Mouse (Mus musculus): ENCODE results near the gene AI481877.

DNA sequence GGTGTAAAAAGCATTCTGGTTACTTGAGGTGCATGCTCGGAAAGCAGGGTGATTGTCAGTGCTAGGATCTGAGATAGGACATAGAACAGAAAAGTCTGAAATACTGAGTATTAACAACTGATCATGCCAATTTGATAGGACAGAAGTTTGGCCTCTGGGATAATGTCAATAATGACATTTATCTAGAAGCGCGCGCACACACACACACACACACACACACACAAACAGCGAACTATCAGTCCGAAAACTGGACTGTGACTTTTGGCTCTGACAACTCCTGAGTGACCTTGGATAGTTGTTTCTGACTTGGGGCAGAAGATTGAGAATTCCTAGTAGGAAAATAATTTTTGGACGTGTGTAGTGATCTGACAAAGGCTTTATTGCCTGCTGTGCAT is 135.0 kb downstream of the AI481877 start:
- TF ChIP-seq CTCF (IDR thresholded peaks at IDR 0.05; ENCODE audit: borderline replicate concordance, extremely low read depth, insufficient read depth, insufficient read length): no peak
- TF ChIP-seq POLR2A (IDR thresholded peaks at IDR 0.05; ENCODE audit: borderline replicate concordance, extremely low read depth, insufficient read depth, insufficient read length, poor library complexity, severe bottlenecking): no peak
